Mouse (Mus musculus): ENCODE measurements at regions not wholly inside any gene's neighbourhood (a gene's known extent, or its start where the extent isn't known, plus 50 kb on each side); places are given as distances from the start of the nearest gene placed in this dataset.

- TF ChIP-seq ZNF384 (IDR thresholded peaks at IDR 0.05; ENCODE audit: low read depth, low read length) (no peak), HCFC1 (IDR thresholded peaks at IDR 0.05; ENCODE audit: borderline replicate concordance, insufficient read depth, low read length) (no peak)
Observed at GRCm38 (mm10) chr12:106952621-106953020, 535.8 kb upstream of the 3110018I06Rik start.

Measured in ES-E14 (cell line).